Mouse (Mus musculus): Measurements from ENCODE around the gene Lhb. TPM values are rescaled to one million over a fixed set of nuclear protein-coding genes. Genes with fewer than 3 reads are reported as not detected.
"Not testable (repeated sequence)": the region's sequence is repeated elsewhere in the genome, so short reads cannot be mapped to it uniquely, and the experiment has no call there.

The Lhb gene
- polyA plus RNA-seq, 1 experiment from 2014 or later = not detected

GRCm38 (mm10) chr7:45447325-45447990 lies 26.8 kb downstream of the Lhb start:
- Histone ChIP-seq H3K4me1 (peaks cover 5% of the 10 kb centered on the region; the same call in 1 of the 2 replicates), H3K9me3 (replicated peaks) (no peaks in the 10 kb centered on the region), H3K36me3 (peaks cover 74% of the 10 kb centered on the region), H3K27ac (replicated peaks) (no peak overlapping the region), H3K27me3 (ENCODE audit: low read depth, poor library complexity, severe bottlenecking) (no peaks in the 10 kb centered on the region), H3K4me3 (0 out of 2 replicates have a peak overlapping the region, but pooled peaks have one; percentile 0)
- DNase-seq (ENCODE audit: low spot score) = no peak
- 40% methylated on average over 11 of the region's 11 CpGs for WGBS

DNA sequence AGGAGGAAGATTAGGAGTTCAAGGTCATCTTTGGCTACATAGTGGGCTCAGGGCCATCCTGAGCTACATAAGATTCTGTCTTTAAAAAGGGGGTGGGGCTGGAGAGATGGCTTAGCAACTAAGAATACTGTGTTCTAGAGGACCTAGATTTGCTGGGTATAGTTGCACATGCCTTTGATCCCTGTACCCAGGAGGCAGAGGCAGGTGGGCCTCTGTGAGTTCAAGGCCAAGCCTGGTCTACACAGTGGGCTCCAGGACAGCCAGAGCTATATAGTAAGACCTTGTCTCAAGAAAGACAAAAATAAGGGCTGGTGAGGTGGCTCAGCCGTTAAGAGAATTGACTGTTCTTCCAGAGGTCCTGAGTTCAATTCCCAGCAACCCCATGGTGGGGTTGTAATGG lies 29.4 kb downstream of the Lhb start:
- Histone ChIP-seq H3K4me1 (peaks cover 5% of the 10 kb centered on the region; the same call in 1 of the 2 replicates), H3K4me3 (no peak overlapping the region), H3K27ac (replicated peaks) (no peak overlapping the region), H3K9me3 (replicated peaks) (no peaks in the 10 kb centered on the region), H3K36me3 (peaks cover 72% of the 10 kb centered on the region), H3K27me3 (ENCODE audit: low read depth, poor library complexity, severe bottlenecking) (no peaks in the 10 kb centered on the region)
- WGBS = 97% methylated on average over 1 of the region's 1 CpGs
- no peak for DNase-seq (ENCODE audit: low spot score)

DNA sequence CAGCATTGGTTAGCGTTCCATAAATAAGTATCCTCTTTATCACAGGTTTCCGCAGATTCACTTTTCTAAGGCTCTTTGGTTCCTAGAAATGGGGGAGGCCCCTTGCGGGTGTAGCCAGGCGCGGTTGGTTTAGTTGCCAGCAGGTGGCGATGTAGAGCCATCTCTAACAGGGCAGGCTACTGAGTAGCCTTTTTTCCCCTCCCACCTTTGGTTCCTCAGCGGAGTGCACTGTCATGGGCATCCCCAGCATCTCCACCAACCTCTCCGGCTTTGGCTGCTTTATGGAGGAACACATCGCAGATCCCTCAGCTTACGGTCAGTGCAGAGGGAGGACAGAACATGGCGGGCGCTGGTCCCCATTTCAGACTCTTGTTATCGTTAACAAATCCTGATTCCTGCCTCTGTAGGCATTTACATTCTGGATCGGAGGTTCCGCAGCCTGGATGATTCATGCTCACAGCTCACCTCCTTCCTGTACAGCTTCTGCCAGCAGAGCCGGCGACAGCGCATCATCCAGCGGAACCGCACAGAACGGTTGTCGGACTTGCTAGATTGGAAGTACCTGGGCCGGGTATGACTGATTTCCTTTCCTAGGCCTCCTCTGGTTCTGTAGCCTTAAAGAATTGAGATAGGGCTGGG lies 30.8 kb downstream of the Lhb start:
- 52% methylated on average over 23 of the region's 23 CpGs for WGBS
- DNase-seq (ENCODE audit: low spot score) = peak; percentile 83
- Histone ChIP-seq H3K27me3 (ENCODE audit: low read depth, poor library complexity, severe bottlenecking) (no peaks in the 10 kb centered on the region), H3K27ac (replicated peaks) (no peak overlapping the region), H3K4me3 (no peak overlapping the region), H3K36me3 (peaks cover 74% of the 10 kb centered on the region), H3K9me3 (replicated peaks) (no peaks in the 10 kb centered on the region), H3K4me1 (peaks cover 5% of the 10 kb centered on the region; the same call in 1 of the 2 replicates)

- H3K36me3 ChIP-seq = peaks cover 74% of the 10 kb centered on the region
- no peak overlapping the region for H3K27ac ChIP-seq (replicated peaks)
- no peaks in the 10 kb centered on the region for H3K27me3 ChIP-seq (ENCODE audit: low read depth, poor library complexity, severe bottlenecking)
- H3K4me3 ChIP-seq = no peak overlapping the region
- H3K4me1 ChIP-seq = peaks cover 28% of the 10 kb centered on the region
- H3K9me3 ChIP-seq (replicated peaks) = no peaks in the 10 kb centered on the region
- 90% methylated on average over 15 of the region's 15 CpGs for WGBS
- DNase-seq (ENCODE audit: low spot score) = no peak
Measured at GRCm38 (mm10) chr7:45454971-45455370, 34.4 kb downstream of the Lhb start.

- H3K36me3 ChIP-seq = peaks cover 77% of the 10 kb centered on the region
Measured at GRCm38 (mm10) chr7:45455932-45456696, 35.5 kb downstream of the Lhb start.

DNA sequence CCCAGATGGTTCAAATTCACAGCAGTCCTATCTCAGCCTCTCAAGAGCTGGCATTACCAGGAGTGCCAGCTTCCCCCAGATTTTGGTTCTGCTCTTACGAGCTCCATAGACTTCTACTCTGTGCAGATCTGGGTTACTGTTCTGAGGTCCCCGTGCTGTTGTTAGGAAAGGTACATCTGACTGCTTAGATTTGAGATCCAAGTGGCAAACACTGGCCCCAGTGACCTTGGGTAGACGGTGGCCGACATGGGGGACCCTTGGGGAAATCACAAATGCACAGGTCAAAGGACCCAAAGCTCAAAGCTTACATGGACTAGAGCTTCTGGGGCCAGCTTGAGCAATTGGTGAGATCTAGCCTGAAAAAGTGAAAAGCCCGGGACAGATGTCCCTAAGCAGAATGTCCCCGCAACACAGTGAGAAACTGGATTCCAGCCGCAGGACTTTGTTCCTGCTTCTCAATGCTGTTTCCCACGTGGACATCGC lies 36.1 kb downstream of the Lhb start:
- H3K36me3 ChIP-seq = peaks cover 80% of the 10 kb centered on the region
- H3K27me3 ChIP-seq (ENCODE audit: low read depth, poor library complexity, severe bottlenecking) = no peaks in the 10 kb centered on the region
- 0 out of 2 replicates have a peak overlapping the region, but pooled peaks have one; percentile 4 for H3K27ac ChIP-seq (replicated peaks)
- peaks cover 41% of the 10 kb centered on the region for H3K4me1 ChIP-seq
- no peaks in the 10 kb centered on the region for H3K9me3 ChIP-seq (replicated peaks)
- peak overlapping the region; percentile 71 for H3K4me3 ChIP-seq
- 64% methylated on average over 9 of the region's 9 CpGs for WGBS
- no peak for DNase-seq (ENCODE audit: low spot score)

More at GRCm38 (mm10) chr7:45455932-45456696, 35.5 kb downstream of the Lhb start:
- Histone ChIP-seq H3K27ac (replicated peaks) (no peak overlapping the region), H3K4me3 (no peak overlapping the region), H3K4me1 (peaks cover 40% of the 10 kb centered on the region), H3K9me3 (replicated peaks) (no peaks in the 10 kb centered on the region), H3K27me3 (ENCODE audit: low read depth, poor library complexity, severe bottlenecking) (no peaks in the 10 kb centered on the region)
- DNase-seq (ENCODE audit: low spot score) = no peak
- 85% methylated on average over 13 of the region's 13 CpGs for WGBS

GRCm38 (mm10) chr7:45457204-45458060 lies 36.8 kb downstream of the Lhb start:
- DNase-seq (ENCODE audit: low spot score) = peak; percentile 36
- Histone ChIP-seq H3K27me3 (ENCODE audit: low read depth, poor library complexity, severe bottlenecking) (no peaks in the 10 kb centered on the region), H3K4me3 (peak overlapping the region; percentile 71), H3K27ac (replicated peaks) (0 out of 2 replicates have a peak overlapping the region, but pooled peaks have one; percentile 4), H3K4me1 (peaks cover 44% of the 10 kb centered on the region), H3K36me3 (peaks cover 80% of the 10 kb centered on the region), H3K9me3 (replicated peaks) (no peaks in the 10 kb centered on the region)
- WGBS = 75% methylated on average over 10 of the region's 10 CpGs

GRCm38 (mm10) chr7:45458748-45459563 lies 38.3 kb downstream of the Lhb start:
- peak overlapping the region; percentile 71 for H3K4me3 ChIP-seq
- WGBS = under 1% methylated on average over 43 of the region's 43 CpGs
- peaks cover 44% of the 10 kb centered on the region for H3K4me1 ChIP-seq
- no peaks in the 10 kb centered on the region for H3K27me3 ChIP-seq (ENCODE audit: low read depth, poor library complexity, severe bottlenecking)
- DNase-seq (ENCODE audit: low spot score) = peak; percentile 89
- peaks cover 82% of the 10 kb centered on the region for H3K36me3 ChIP-seq
- H3K27ac ChIP-seq (replicated peaks) = peak overlapping the region; percentile 91
- H3K9me3 ChIP-seq (replicated peaks) = no peaks in the 10 kb centered on the region

DNA sequence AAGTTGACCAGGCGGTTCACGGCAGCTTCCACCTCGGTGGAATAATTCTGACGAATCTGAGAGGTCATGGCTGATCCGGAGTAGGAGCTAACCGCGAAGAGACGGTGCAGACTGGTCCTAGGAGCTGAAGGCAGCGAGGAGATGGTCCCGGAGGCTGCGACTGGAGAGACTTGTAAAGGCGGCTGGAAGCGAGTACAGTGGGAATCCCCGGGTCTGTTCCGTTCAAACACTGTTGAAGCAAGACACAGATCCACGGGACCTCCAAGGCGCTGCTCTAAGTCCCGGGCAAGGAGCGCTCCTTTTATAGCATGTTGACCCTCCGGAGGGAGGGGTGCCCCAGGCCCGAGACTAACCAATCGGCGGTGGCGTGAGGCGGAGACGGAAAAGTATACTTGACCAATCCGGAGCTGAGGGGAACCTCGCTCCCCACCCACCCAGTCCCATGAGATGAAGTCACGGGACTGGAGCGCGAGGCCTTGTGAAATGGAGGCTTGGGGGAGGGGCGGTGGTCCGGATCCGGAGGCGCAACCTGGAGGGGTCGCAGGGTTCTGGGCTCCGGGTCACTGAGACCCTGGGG lies 39.0 kb downstream of the Lhb start, which contains the start of gene Ftl1:
Ftl1 (minus strand) TSS at position 321 of the 577 bp plus-strand sequence.
- H3K27me3 ChIP-seq (ENCODE audit: low read depth, poor library complexity, severe bottlenecking); H3K9me3 ChIP-seq (replicated peaks): not testable (repeated sequence)
- 0% methylated on average over 34 of the region's 37 CpGs for WGBS
- Histone ChIP-seq H3K4me1 (peaks cover 44% of the 10 kb centered on the region), H3K4me3 (peak within 1 kb of the TSS; percentile 71), H3K36me3 (peaks cover 82% of the 10 kb centered on the region), H3K27ac (replicated peaks) (peak within 1 kb of the TSS; percentile 91)
- DNase-seq (ENCODE audit: low spot score) = peak; percentile 98

- peaks cover 50% of the 10 kb centered on the region for H3K4me1 ChIP-seq
- no peaks in the 10 kb centered on the region for H3K9me3 ChIP-seq (replicated peaks)
- DNase-seq (ENCODE audit: low spot score) = no peak
- peak overlapping the region; percentile 91 for H3K27ac ChIP-seq (replicated peaks)
- H3K27me3 ChIP-seq (ENCODE audit: low read depth, poor library complexity, severe bottlenecking) = no peaks in the 10 kb centered on the region
- 79% methylated on average over 7 of the region's 7 CpGs for WGBS
- H3K36me3 ChIP-seq = peaks cover 82% of the 10 kb centered on the region
- H3K4me3 ChIP-seq = peak overlapping the region; percentile 71
Measured at GRCm38 (mm10) chr7:45460377-45460776, 39.8 kb downstream of the Lhb start.

- H3K27ac ChIP-seq (replicated peaks) = peak overlapping the region; percentile 91
- H3K27me3 ChIP-seq (ENCODE audit: low read depth, poor library complexity, severe bottlenecking) = no peaks in the 10 kb centered on the region
- H3K9me3 ChIP-seq (replicated peaks) = no peaks in the 10 kb centered on the region
- peak overlapping the region; percentile 71 for H3K4me3 ChIP-seq
- DNase-seq (ENCODE audit: low spot score) = peak; percentile 45
- peaks cover 55% of the 10 kb centered on the region for H3K4me1 ChIP-seq
- peaks cover 80% of the 10 kb centered on the region for H3K36me3 ChIP-seq
- WGBS = 51% methylated on average over 13 of the region's 13 CpGs
Measured at GRCm38 (mm10) chr7:45460860-45461314, 40.3 kb downstream of the Lhb start.

All from midbrain, embryonic 10.5 days (tissue).